8 mouse cellular contexts compared by ENCODE assay signal in the genomic region with DNA sequence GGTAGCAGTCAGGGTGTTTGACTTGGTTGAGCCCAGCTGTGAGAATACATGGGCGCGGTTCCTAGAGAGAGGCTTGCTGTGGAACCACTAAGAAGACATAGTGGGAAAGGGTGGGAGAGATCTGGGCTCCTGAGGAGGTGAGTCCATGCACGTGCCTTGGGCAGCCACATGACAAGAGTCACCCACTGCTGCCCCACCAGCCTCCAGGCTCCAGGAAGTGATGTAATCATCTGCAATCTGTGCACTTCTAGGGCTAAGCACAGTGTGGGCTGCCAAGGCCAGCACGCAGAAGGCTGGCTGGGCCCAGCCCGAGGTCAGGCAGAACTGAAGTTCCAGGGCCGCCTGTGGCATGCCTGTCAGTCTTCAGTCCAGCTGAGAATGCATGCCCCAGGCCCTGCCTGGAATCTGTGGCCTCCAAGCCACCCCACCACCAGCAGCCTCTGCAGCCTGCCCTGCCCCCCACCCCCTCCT. TPM values are rescaled to one million over a fixed set of nuclear protein-coding genes. Genes with fewer than 3 reads are reported as not detected.
DNase-seq lines count a peak whose midpoint lies in the region; ATAC-seq and TF ChIP-seq lines count a peak whose summit lies in the region.

No protein-coding gene starts in this region.

- WGBS in hindbrain, embryonic 13.5 days, result 64% methylated on average over 6 of the region's 6 CpGs
- 75% methylated on average over 6 of the region's 6 CpGs for WGBS in hindbrain, embryonic 14.5 days
- 84% methylated on average over 6 of the region's 6 CpGs for WGBS in forebrain, embryonic 16.5 days

- no peak for TF ChIP-seq CTCF in left cerebral cortex, adult 2 months (IDR thresholded peaks at IDR 0.05)

- no peaks in the 10 kb centered on the region for H3K9me3 ChIP-seq in hindbrain, embryonic 13.5 days
- no peaks in the 10 kb centered on the region for H3K9me3 ChIP-seq in hindbrain, embryonic 14.5 days (ENCODE audit: control insufficient read depth, low read length)
- no peaks in the 10 kb centered on the region for H3K9me3 ChIP-seq in forebrain, embryonic 16.5 days (ENCODE audit: control insufficient read depth, low read length)

- no peak for DNase-seq in hindbrain, embryonic 14.5 days (ENCODE audit: low spot score)
- DNase-seq in adipocyte (ENCODE audit: low spot score), result peak; percentile 63
- DNase-seq in lung, postnatal 36 days, result peak; percentile 81
- no peak for DNase-seq in left cerebral cortex, adult 2 months (ENCODE audit: extremely low spot score in 1 of 2, low spot score in 2 of 2)
- no peak for DNase-seq in thymus, adult 18-20 months

- H3K9ac ChIP-seq in hindbrain, embryonic 13.5 days, result no peak overlapping the region
- H3K9ac ChIP-seq in hindbrain, embryonic 14.5 days, result no peak overlapping the region
- H3K9ac ChIP-seq in forebrain, embryonic 16.5 days (replicated peaks; ENCODE audit: low read depth, low read length), result no peak overlapping the region

- 0 out of 2 replicates have a peak overlapping the region, but pooled peaks have one; percentile 12 for H3K27ac ChIP-seq in hindbrain, embryonic 13.5 days
- H3K27ac ChIP-seq in hindbrain, embryonic 14.5 days, result no peak overlapping the region
- no peak overlapping the region for H3K27ac ChIP-seq in left cerebral cortex, adult 2 months
- no peak overlapping the region for H3K27ac ChIP-seq in forebrain, embryonic 16.5 days (ENCODE audit: low read length)

- intact Hi-C loops in left cerebral cortex, adult 2 months (cut with DNase I), result no loop called here

- H3K4me3 ChIP-seq in hindbrain, embryonic 13.5 days, result no peak overlapping the region
- H3K4me3 ChIP-seq in hindbrain, embryonic 14.5 days (replicated peaks; ENCODE audit: low read length), result no peak overlapping the region
- no peak overlapping the region for H3K4me3 ChIP-seq in left cerebral cortex, adult 2 months
- no peak overlapping the region for H3K4me3 ChIP-seq in forebrain, embryonic 16.5 days (replicated peaks; ENCODE audit: low read length)

- no peaks in the 10 kb centered on the region for H3K27me3 ChIP-seq in hindbrain, embryonic 13.5 days
- no peaks in the 10 kb centered on the region for H3K27me3 ChIP-seq in hindbrain, embryonic 14.5 days (ENCODE audit: control insufficient read depth, insufficient read depth, low read length)
- no peaks in the 10 kb centered on the region for H3K27me3 ChIP-seq in forebrain, embryonic 16.5 days (replicated peaks; ENCODE audit: control insufficient read depth, insufficient read depth, low read length)

- 0 out of 2 replicates have a peak, but pooled peaks have one; percentile 6 for ATAC-seq in hindbrain, embryonic 13.5 days (ENCODE audit: low FRiP score)
- ATAC-seq in hindbrain, embryonic 14.5 days (ENCODE audit: low FRiP score), result no peak
- ATAC-seq in inflammation-experienced regulatory T-cells, adult 6 months, result peak; percentile 49
- no peak for ATAC-seq in forebrain, embryonic 16.5 days

- peaks cover 70% of the 10 kb centered on the region for H3K4me1 ChIP-seq in hindbrain, embryonic 13.5 days (replicated peaks)
- H3K4me1 ChIP-seq in hindbrain, embryonic 14.5 days (replicated peaks; ENCODE audit: control insufficient read depth, insufficient read depth, low read length), result peaks cover 30% of the 10 kb centered on the region
- H3K4me1 ChIP-seq in forebrain, embryonic 16.5 days (replicated peaks; ENCODE audit: control insufficient read depth, insufficient read depth, low read length), result peaks cover 3% of the 10 kb centered on the region

- no peak overlapping the region for H3K4me2 ChIP-seq in hindbrain, embryonic 13.5 days
- no peak overlapping the region for H3K4me2 ChIP-seq in hindbrain, embryonic 14.5 days (replicated peaks)
- H3K4me2 ChIP-seq in forebrain, embryonic 16.5 days (ENCODE audit: low read length), result no peak overlapping the region

- H3K36me3 ChIP-seq in hindbrain, embryonic 13.5 days, result peaks cover 72% of the 10 kb centered on the region
- peaks cover 59% of the 10 kb centered on the region for H3K36me3 ChIP-seq in hindbrain, embryonic 14.5 days (replicated peaks; ENCODE audit: control insufficient read depth, insufficient read depth)
- H3K36me3 ChIP-seq in forebrain, embryonic 16.5 days (ENCODE audit: control insufficient read depth, insufficient read depth), result peaks cover 8% of the 10 kb centered on the region

RNA-seq across cellular contexts. Expression of gene Zmiz1, which starts 46.3 kb away (rescaled TPM):
- 58.5 and 65.3 TPM in 2 replicates for polyA plus RNA-seq in hindbrain, embryonic 13.5 days (2015; fragmentation: Nextera tagmentation; extraction: Ambion mirVana)
- 70.0 and 70.6 TPM in 2 replicates for polyA plus RNA-seq in hindbrain, embryonic 14.5 days (2014; fragmentation: Nextera tagmentation; extraction: Ambion mirVana)
- 10 to 100 TPM; 24.5 to 30.1 (median 26.1) TPM for polyA plus RNA-seq in inflammation-experienced regulatory T-cells, adult 6 months (2017; shearing (Covaris generic))
- total RNA-seq in left cerebral cortex, adult 2 months (2021), result 100 to 1,000 TPM; 106 to 107 TPM
- 52.6 and 56.6 TPM in 2 replicates for polyA plus RNA-seq in forebrain, embryonic 16.5 days (2015; fragmentation: Nextera tagmentation; extraction: Ambion mirVana)

Comparison
In these comparisons a context has a peak if more than half of its experiments do, and no peak if none do; other contexts are left out.
1. ATAC-seq: peak in hindbrain, embryonic 13.5 days (single experiment) and inflammation-experienced regulatory T-cells, adult 6 months (single experiment); none in hindbrain, embryonic 14.5 days (single experiment) and forebrain, embryonic 16.5 days (single experiment).
2. DNase-seq: peak in adipocyte (single experiment) and lung, postnatal 36 days (single experiment); none in hindbrain, embryonic 14.5 days (single experiment), left cerebral cortex, adult 2 months (0 of 2) and thymus, adult 18-20 months (0 of 2).